Mouse (Mus musculus) left cerebral cortex, postnatal 14 days (tissue): ENCODE data around the gene Apbb1ip. TPM values are rescaled to one million over a fixed set of nuclear protein-coding genes. Genes with fewer than 3 reads are reported as not detected.

Experiments used
- DNase-seq, 2 experiments: peaks; one replicate each; pipeline ENCODE4 v3.0.0; 2021 to 2022; ENCODE audit warnings: low spot score in 2 of 2, mixed read lengths in 1 of 2
- intact Hi-C: fragments of 180-260 bp; cut with DNase I; formaldehyde crosslinking; loops from one replicate; pipeline ENCODE4 v1.15.1; 2025
- long read RNA-seq, 2 experiments: library from polyadenylated mRNA; stranded (forward); transcript quantifications; one replicate each; pipeline ENCODE4 v2.0.0; 2021
- total RNA-seq, 2 experiments: library from RNA; stranded (reverse); gene quantifications; 2 replicates each; pipeline ENCODE4 v1.2.3; 2021

Apbb1ip gene
- 1 to 10 TPM; 7.8 to 8.2 TPM for total RNA-seq
- long read RNA-seq, experiment 1, partial matches to known transcripts, result 1 of 1 reads
- long read RNA-seq, experiment 1, other reads (novel, unspliced or antisense), result 0 of 1 reads
- long read RNA-seq, experiment 2, result 0 reads

GRCm38 (mm10) chr2:22773549-22774180 is at the start of gene Apbb1ip:
Gene Apbb1ip (plus strand): TSS chr2:22774094.
- intact Hi-C loops, result no loop called here
- DNase-seq, result peak in 1 of 2 experiments; percentile 8

GRCm38 (mm10) chr2:22727113-22727512 is 46.8 kb upstream of the Apbb1ip start:
- intact Hi-C loops, result no loop called here
- no peak for DNase-seq

GRCm38 (mm10) chr2:22736134-22736533 is 37.8 kb upstream of the Apbb1ip start:
- DNase-seq, result no peak
- intact Hi-C loops, result no loop called here

- intact Hi-C loops, result no loop called here
- no peak for DNase-seq
Measured at GRCm38 (mm10) chr2:22739369-22739768, 34.5 kb upstream of the Apbb1ip start.

GRCm38 (mm10) chr2:22740441-22740840 is 33.5 kb upstream of the Apbb1ip start:
- intact Hi-C loops, result no loop called here
- no peak for DNase-seq

- DNase-seq, result no peak
- intact Hi-C loops, result no loop called here
Measured at GRCm38 (mm10) chr2:22741222-22741621, 32.7 kb upstream of the Apbb1ip start.

GRCm38 (mm10) chr2:22744121-22744761 is 29.7 kb upstream of the Apbb1ip start:
- intact Hi-C loops, result no loop called here

GRCm38 (mm10) chr2:22744876-22745275 is 29.0 kb upstream of the Apbb1ip start:
- no peak for DNase-seq
- intact Hi-C loops, result no loop called here

More at GRCm38 (mm10) chr2:22744121-22744761, 29.7 kb upstream of the Apbb1ip start:
- DNase-seq, result no peak

- intact Hi-C loops, result no loop called here
- no peak for DNase-seq
Measured at GRCm38 (mm10) chr2:22746785-22747184, 27.1 kb upstream of the Apbb1ip start.

GRCm38 (mm10) chr2:22747941-22748340 is 26.0 kb upstream of the Apbb1ip start:
- intact Hi-C loops, result no loop called here
- no peak for DNase-seq

GRCm38 (mm10) chr2:22749761-22750160 is 24.1 kb upstream of the Apbb1ip start:
- intact Hi-C loops, result no loop called here
- DNase-seq, result no peak

- intact Hi-C loops, result no loop called here
- DNase-seq, result no peak
Measured at GRCm38 (mm10) chr2:22752492-22752891, 21.4 kb upstream of the Apbb1ip start.

GRCm38 (mm10) chr2:22753461-22754075 is 20.3 kb upstream of the Apbb1ip start:
- intact Hi-C loops, result no loop called here
- no peak for DNase-seq

- no peak for DNase-seq
- intact Hi-C loops, result no loop called here
Measured at GRCm38 (mm10) chr2:22754222-22754824, 19.6 kb upstream of the Apbb1ip start.

GRCm38 (mm10) chr2:22755561-22755960 is 18.3 kb upstream of the Apbb1ip start:
- intact Hi-C loops, result no loop called here
- DNase-seq, result no peak

GRCm38 (mm10) chr2:22758310-22758972 is 15.5 kb upstream of the Apbb1ip start:
- DNase-seq, result peak; percentile 68 to 82
- intact Hi-C loops, result loop anchor here (1.0 kb wide), 1 partner anchor 106 kb away; no protein-coding TSS in a partner anchor

- intact Hi-C loops, result no loop called here
- DNase-seq, result no peak
Measured at GRCm38 (mm10) chr2:22760452-22760851, 13.4 kb upstream of the Apbb1ip start.

- no peak for DNase-seq
- intact Hi-C loops, result no loop called here
Measured at GRCm38 (mm10) chr2:22761103-22761521, 12.8 kb upstream of the Apbb1ip start.

GRCm38 (mm10) chr2:22764774-22765387 is 9.0 kb upstream of the Apbb1ip start:
- no peak for DNase-seq
- intact Hi-C loops, result no loop called here
